Mouse (Mus musculus): ENCODE measurements at regions not wholly inside any gene's neighbourhood (a gene's known extent, or its start where the extent isn't known, plus 50 kb on each side); places are given as distances from the start of the nearest gene placed in this dataset.

- no peaks in the 10 kb centered on the region for H3K27me3 ChIP-seq (ENCODE audit: control insufficient read depth, insufficient read depth, low read length)
- TF ChIP-seq POLR2A (IDR thresholded peaks at IDR 0.05; ENCODE audit: control insufficient read depth, extremely low read depth, insufficient read depth, low read length, poor library complexity) (no peak), CTCF (IDR thresholded peaks at IDR 0.05; ENCODE audit: borderline replicate concordance, control insufficient read depth, extremely low read depth, insufficient read depth, low read length, poor library complexity) (no peak)
- WGBS, result 86% methylated on average over 1 of the region's 1 CpGs
- H3K4me1 ChIP-seq (replicated peaks; ENCODE audit: control insufficient read depth, insufficient read depth, low read length), result no peaks in the 10 kb centered on the region
- no peak for DNase-seq
- H3K27ac ChIP-seq (ENCODE audit: control insufficient read depth, insufficient read depth, low read length), result no peak overlapping the region
- H3K36me3 ChIP-seq (ENCODE audit: control insufficient read depth, insufficient read depth, low read length), result no peaks in the 10 kb centered on the region
- no peak overlapping the region for H3K4me3 ChIP-seq (ENCODE audit: control insufficient read depth, insufficient read depth, low read length)
Measured at GRCm38 (mm10) chr12:29315636-29316035, 212.5 kb upstream of the Myt1l start.

DNA sequence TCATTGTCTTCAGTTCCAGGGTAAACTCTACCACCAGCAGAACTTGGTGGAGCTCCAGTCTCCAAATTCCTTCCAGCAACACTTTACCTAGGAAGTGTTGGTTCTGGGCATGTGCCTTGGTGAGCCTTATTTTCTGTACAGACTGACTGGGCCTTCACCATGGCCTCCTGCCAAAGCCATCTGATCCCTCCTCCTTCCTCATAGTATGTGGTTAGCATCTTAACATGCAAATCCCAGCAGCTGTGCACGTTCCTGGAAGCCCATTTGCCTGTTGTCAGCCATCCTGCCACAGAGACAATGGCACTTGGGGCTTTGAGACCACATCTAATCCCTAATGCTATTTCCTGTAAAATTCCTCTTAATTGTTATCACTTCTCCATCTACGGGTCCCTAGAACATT is 206.7 kb upstream of the Myt1l start:
- 28% methylated on average over 2 of the region's 2 CpGs for WGBS
- Histone ChIP-seq H3K4me1 (replicated peaks; ENCODE audit: control insufficient read depth, insufficient read depth, low read length) (no peaks in the 10 kb centered on the region), H3K36me3 (ENCODE audit: control insufficient read depth, insufficient read depth, low read length) (no peaks in the 10 kb centered on the region), H3K27me3 (ENCODE audit: control insufficient read depth, insufficient read depth, low read length) (no peaks in the 10 kb centered on the region), H3K4me3 (ENCODE audit: control insufficient read depth, insufficient read depth, low read length) (no peak overlapping the region), H3K27ac (ENCODE audit: control insufficient read depth, insufficient read depth, low read length) (no peak overlapping the region)
- TF ChIP-seq CTCF (IDR thresholded peaks at IDR 0.05; ENCODE audit: borderline replicate concordance, control insufficient read depth, extremely low read depth, insufficient read depth, low read length, poor library complexity), result no peak
- TF ChIP-seq POLR2A (IDR thresholded peaks at IDR 0.05; ENCODE audit: control insufficient read depth, extremely low read depth, insufficient read depth, low read length, poor library complexity), result no peak
- DNase-seq, result no peak

- Histone ChIP-seq H3K4me1 (replicated peaks; ENCODE audit: control insufficient read depth, insufficient read depth, low read length) (no peaks in the 10 kb centered on the region), H3K4me3 (ENCODE audit: control insufficient read depth, insufficient read depth, low read length) (no peak overlapping the region), H3K36me3 (ENCODE audit: control insufficient read depth, insufficient read depth, low read length) (no peaks in the 10 kb centered on the region), H3K27me3 (ENCODE audit: control insufficient read depth, insufficient read depth, low read length) (no peaks in the 10 kb centered on the region), H3K27ac (ENCODE audit: control insufficient read depth, insufficient read depth, low read length) (no peak overlapping the region)
- WGBS, result 41% methylated on average over 3 of the region's 3 CpGs
- no peak for TF ChIP-seq CTCF (IDR thresholded peaks at IDR 0.05; ENCODE audit: borderline replicate concordance, control insufficient read depth, extremely low read depth, insufficient read depth, low read length, poor library complexity)
- no peak for TF ChIP-seq POLR2A (IDR thresholded peaks at IDR 0.05; ENCODE audit: control insufficient read depth, extremely low read depth, insufficient read depth, low read length, poor library complexity)
- no peak for DNase-seq
Measured at GRCm38 (mm10) chr12:29323534-29323933, 204.7 kb upstream of the Myt1l start.

DNA sequence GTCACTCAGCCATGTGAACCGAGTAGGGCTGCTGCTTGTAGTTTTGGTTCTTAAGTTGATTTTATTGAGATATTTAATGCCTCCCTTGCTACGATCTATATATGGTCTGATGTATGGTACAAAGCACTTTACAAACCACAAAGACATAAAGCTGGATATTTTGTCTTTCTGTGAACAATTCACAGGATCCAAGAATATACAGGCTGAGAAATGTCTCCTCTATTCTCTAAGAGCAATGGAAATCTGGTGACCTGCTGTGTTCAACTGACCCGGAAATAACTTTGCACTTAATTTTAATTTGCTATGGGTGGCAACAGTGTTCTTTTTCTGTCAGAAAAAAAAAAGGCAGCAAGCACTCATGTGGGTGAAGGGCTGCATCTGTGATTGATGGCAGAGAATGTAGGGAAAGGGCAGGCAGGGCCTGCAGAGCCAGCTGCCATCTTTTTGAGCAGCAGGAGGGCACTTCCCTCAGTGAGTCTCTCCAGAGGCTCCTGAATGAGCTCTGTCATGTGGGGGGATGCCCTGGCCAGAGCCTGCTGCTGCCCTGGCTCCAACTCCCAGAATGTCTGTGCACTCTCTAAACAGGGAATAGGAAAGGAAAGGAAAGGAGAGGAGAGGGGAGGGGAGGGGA is 192.2 kb upstream of the Myt1l start:
- 93% methylated on average over 3 of the region's 3 CpGs for WGBS
- H3K4me3 ChIP-seq (ENCODE audit: control insufficient read depth, insufficient read depth, low read length), result no peak overlapping the region
- no peak for TF ChIP-seq POLR2A (IDR thresholded peaks at IDR 0.05; ENCODE audit: control insufficient read depth, extremely low read depth, insufficient read depth, low read length, poor library complexity)
- TF ChIP-seq CTCF (IDR thresholded peaks at IDR 0.05; ENCODE audit: borderline replicate concordance, control insufficient read depth, extremely low read depth, insufficient read depth, low read length, poor library complexity), result no peak
- no peak for DNase-seq
- no peaks in the 10 kb centered on the region for H3K4me1 ChIP-seq (replicated peaks; ENCODE audit: control insufficient read depth, insufficient read depth, low read length)
- no peaks in the 10 kb centered on the region for H3K27me3 ChIP-seq (ENCODE audit: control insufficient read depth, insufficient read depth, low read length)
- H3K36me3 ChIP-seq (ENCODE audit: control insufficient read depth, insufficient read depth, low read length), result no peaks in the 10 kb centered on the region
- H3K27ac ChIP-seq (ENCODE audit: control insufficient read depth, insufficient read depth, low read length), result no peak overlapping the region

DNA sequence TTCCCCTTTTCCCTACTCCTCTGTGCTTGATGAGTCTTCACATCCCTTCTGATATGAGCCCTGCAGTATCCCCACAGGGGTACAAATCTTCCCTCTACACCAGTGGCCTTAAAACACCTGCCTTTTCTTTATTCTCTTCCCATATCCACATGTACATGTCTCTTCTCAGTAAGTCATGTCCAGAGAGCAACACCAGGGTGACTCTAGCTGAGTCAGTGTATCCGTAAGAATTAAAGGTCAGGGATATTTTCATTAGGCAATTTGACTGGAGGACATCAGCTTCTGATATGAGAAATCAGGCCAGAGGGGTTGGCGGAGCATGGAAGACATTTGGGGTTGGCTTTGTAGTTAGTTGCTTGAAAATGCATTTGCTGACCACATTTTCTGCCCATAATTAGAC is 190.8 kb upstream of the Myt1l start:
- no peak overlapping the region for H3K4me3 ChIP-seq (ENCODE audit: control insufficient read depth, insufficient read depth, low read length)
- DNase-seq, result no peak
- TF ChIP-seq POLR2A (IDR thresholded peaks at IDR 0.05; ENCODE audit: control insufficient read depth, extremely low read depth, insufficient read depth, low read length, poor library complexity), result no peak
- H3K4me1 ChIP-seq (replicated peaks; ENCODE audit: control insufficient read depth, insufficient read depth, low read length), result no peaks in the 10 kb centered on the region
- H3K27me3 ChIP-seq (ENCODE audit: control insufficient read depth, insufficient read depth, low read length), result no peaks in the 10 kb centered on the region
- no peaks in the 10 kb centered on the region for H3K36me3 ChIP-seq (ENCODE audit: control insufficient read depth, insufficient read depth, low read length)
- no peak overlapping the region for H3K27ac ChIP-seq (ENCODE audit: control insufficient read depth, insufficient read depth, low read length)
- 94% methylated on average over 2 of the region's 2 CpGs for WGBS

- WGBS, result 75% methylated on average over 7 of the region's 7 CpGs
- no peak for DNase-seq
Measured at GRCm38 (mm10) chr12:29341388-29341995, 186.7 kb upstream of the Myt1l start.

More at GRCm38 (mm10) chr12:29341388-29341995, 186.7 kb upstream of the Myt1l start:
- no peaks in the 10 kb centered on the region for H3K4me1 ChIP-seq (replicated peaks; ENCODE audit: control insufficient read depth, insufficient read depth, low read length)
- no peaks in the 10 kb centered on the region for H3K27me3 ChIP-seq (ENCODE audit: control insufficient read depth, insufficient read depth, low read length)
- H3K36me3 ChIP-seq (ENCODE audit: control insufficient read depth, insufficient read depth, low read length), result no peaks in the 10 kb centered on the region
- no peak for TF ChIP-seq CTCF (IDR thresholded peaks at IDR 0.05; ENCODE audit: borderline replicate concordance, control insufficient read depth, extremely low read depth, insufficient read depth, low read length, poor library complexity)
- no peak for TF ChIP-seq POLR2A (IDR thresholded peaks at IDR 0.05; ENCODE audit: control insufficient read depth, extremely low read depth, insufficient read depth, low read length, poor library complexity)
- H3K4me3 ChIP-seq (ENCODE audit: control insufficient read depth, insufficient read depth, low read length), result no peak overlapping the region
- H3K27ac ChIP-seq (ENCODE audit: control insufficient read depth, insufficient read depth, low read length), result no peak overlapping the region

Data from thymus, adult 2 months (tissue).